Mouse (Mus musculus): ENCODE measurements around the gene Sgms1.

- TF ChIP-seq CTCF (IDR thresholded peaks at IDR 0.05; ENCODE audit: extremely low read depth, insufficient read depth, insufficient read length, insufficient replicate concordance) = no peak
- TF ChIP-seq POLR2A (IDR thresholded peaks at IDR 0.05; ENCODE audit: low read depth, low read length) = no peak
These were observed 14.9 kb upstream of the Sgms1 start for GRCm38 (mm10) chr19:32404386-32404785.
